Mouse (Mus musculus) hindbrain, embryonic 16.5 days (tissue): ENCODE measurements at regions not wholly inside any gene's neighbourhood (a gene's known extent, or its start where the extent isn't known, plus 50 kb on each side); places are given as distances from the start of the nearest gene placed in this dataset.

Experiments used
- ATAC-seq: fragments of 200-750 bp; cut with Nextera tagmentation; 2 replicates; pipeline ENCODE4 v1.8.0; 2017; ENCODE audit warnings: moderate TSS enrichment, moderate library complexity
- H3K27ac ChIP-seq: fragments of 300-500 bp; sonication (generic); 2 replicates; pipeline ENCODE4 v1.5.1; 2014; ENCODE audit warnings: low read depth, mild to moderate bottlenecking, control low read depth, low read length, moderate library complexity
- H3K27me3 ChIP-seq: fragments of 300-500 bp; sonication (generic); replicated peaks from 2 replicates; pipeline ENCODE4 v1.6.1; 2014; ENCODE audit warnings: low read length; ENCODE audit not compliant: control insufficient read depth, insufficient read depth
- H3K36me3 ChIP-seq: fragments of 300-500 bp; sonication (generic); 2 replicates; pipeline ENCODE4 v1.6.1; 2014; ENCODE audit warnings: mild to moderate bottlenecking, low read length, moderate library complexity, mixed read lengths; ENCODE audit not compliant: control insufficient read depth, insufficient read depth
- H3K4me1 ChIP-seq: fragments of 300-500 bp; sonication (generic); 2 replicates; pipeline ENCODE4 v1.6.1; 2014; ENCODE audit warnings: low read depth, low read length; ENCODE audit not compliant: control insufficient read depth, insufficient read depth
- H3K4me2 ChIP-seq: fragments of 300-500 bp; sonication (generic); 2 replicates; pipeline ENCODE4 v1.6.1; 2014; ENCODE audit warnings: mild to moderate bottlenecking, low read length, control low read depth, moderate library complexity
- H3K4me3 ChIP-seq: fragments of 300-500 bp; sonication (generic); 2 replicates; pipeline ENCODE4 v1.5.1; 2014; ENCODE audit warnings: mild to moderate bottlenecking, low read length, control low read depth, moderate library complexity
- H3K9ac ChIP-seq: fragments of 300-500 bp; sonication (generic); 2 replicates; pipeline ENCODE4 v1.6.1; 2014; ENCODE audit warnings: low read depth, mild to moderate bottlenecking, control low read depth, low read length, moderate library complexity
- H3K9me3 ChIP-seq: fragments of 300-500 bp; sonication (generic); 2 replicates; pipeline ENCODE4 v1.6.1; 2014; ENCODE audit warnings: mild to moderate bottlenecking, low read length, moderate library complexity; ENCODE audit not compliant: control insufficient read depth
- WGBS: fragments of 180-500 bp; shearing (Covaris S2); extraction: QIAGEN DNeasy Blood & Tissue Kit; methylation state at CpG from one replicate; pipeline ENCODE4 v1.1.7; 2014; 5-methylcytosine and 5-hydroxymethylcytosine counted together

DNA sequence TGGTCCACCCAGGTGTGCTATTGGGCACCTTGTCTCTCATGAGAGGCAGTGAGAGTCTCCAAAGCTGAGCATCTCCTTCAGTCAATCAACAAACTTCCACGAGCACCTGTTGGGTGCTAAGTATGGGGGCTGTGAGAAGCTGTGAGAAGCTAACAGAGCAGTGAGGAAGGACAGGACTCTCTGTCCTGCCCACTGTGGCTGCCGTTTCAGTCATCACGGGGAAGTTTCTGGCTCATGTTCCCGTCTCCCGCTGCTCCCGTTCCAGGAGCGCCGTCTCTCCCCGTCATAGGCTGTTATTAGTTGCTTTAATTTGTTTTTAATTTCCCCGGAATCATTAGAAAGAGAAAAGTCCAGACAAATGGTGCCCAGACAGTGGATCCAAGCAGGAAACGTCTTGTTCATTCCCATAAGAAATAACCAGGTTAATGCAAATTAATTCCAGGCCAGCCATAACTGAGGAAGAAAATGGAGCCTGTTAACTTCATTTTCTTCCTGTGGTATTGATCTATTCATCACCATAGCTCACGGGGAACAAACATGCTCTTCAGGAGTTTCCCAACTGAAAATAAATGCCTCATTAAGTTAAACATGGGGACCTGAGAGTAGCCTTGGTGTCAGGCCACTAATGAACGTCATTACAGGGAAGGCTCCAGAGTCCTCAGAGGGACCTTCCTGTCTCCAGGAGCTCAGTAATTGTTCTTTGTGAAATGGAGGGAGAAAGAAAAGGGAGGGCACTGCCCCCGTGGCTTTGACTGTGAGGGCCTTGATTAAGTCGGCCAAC, 70.3 kb downstream of the Matn1 start:
- 0 out of 2 replicates have a peak overlapping the region, but pooled peaks have one; percentile 3 for H3K27ac ChIP-seq
- peaks cover 8% of the 10 kb centered on the region for H3K4me1 ChIP-seq
- no peaks in the 10 kb centered on the region for H3K9me3 ChIP-seq
- no peaks in the 10 kb centered on the region for H3K36me3 ChIP-seq
- no peak overlapping the region for H3K9ac ChIP-seq
- no peak overlapping the region for H3K4me3 ChIP-seq
- no peaks in the 10 kb centered on the region for H3K27me3 ChIP-seq
- WGBS = 33% methylated on average over 15 of the region's 15 CpGs
- no peak overlapping the region for H3K4me2 ChIP-seq
- ATAC-seq = peak; percentile 81

- H3K9ac ChIP-seq = no peak overlapping the region
- peaks cover 8% of the 10 kb centered on the region for H3K4me1 ChIP-seq
- no peaks in the 10 kb centered on the region for H3K9me3 ChIP-seq
- no peaks in the 10 kb centered on the region for H3K27me3 ChIP-seq
- 22% methylated on average over 2 of the region's 2 CpGs for WGBS
- H3K4me2 ChIP-seq = no peak overlapping the region
- no peak overlapping the region for H3K27ac ChIP-seq
- H3K36me3 ChIP-seq = no peaks in the 10 kb centered on the region
- no peak overlapping the region for H3K4me3 ChIP-seq
- no peak for ATAC-seq
Observed at GRCm38 (mm10) chr4:131015156-131015555, 71.0 kb downstream of the Matn1 start.

DNA sequence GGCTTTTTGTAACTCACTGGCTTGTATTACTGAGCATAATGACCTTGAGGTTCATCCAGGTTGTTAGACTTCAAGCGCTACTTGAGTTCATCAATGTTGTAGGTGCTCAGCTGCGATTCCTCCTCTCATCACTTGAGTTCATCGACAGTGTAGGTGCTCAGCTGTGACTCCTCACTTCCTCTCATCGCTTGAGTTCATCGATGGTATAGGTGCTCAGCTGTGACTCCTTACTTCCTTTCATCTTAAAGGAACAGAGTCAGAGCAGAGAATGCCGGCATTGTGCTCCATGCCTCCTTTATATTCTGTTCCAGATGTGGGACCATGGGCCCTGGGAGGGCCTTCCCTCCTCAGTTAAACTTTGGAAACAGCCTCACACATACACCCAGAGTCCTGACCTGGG, 79.4 kb downstream of the Matn1 start:
- no peaks in the 10 kb centered on the region; the same call in 1 of the 2 replicates for H3K9me3 ChIP-seq
- 58% methylated on average over 6 of the region's 6 CpGs for WGBS

DNA sequence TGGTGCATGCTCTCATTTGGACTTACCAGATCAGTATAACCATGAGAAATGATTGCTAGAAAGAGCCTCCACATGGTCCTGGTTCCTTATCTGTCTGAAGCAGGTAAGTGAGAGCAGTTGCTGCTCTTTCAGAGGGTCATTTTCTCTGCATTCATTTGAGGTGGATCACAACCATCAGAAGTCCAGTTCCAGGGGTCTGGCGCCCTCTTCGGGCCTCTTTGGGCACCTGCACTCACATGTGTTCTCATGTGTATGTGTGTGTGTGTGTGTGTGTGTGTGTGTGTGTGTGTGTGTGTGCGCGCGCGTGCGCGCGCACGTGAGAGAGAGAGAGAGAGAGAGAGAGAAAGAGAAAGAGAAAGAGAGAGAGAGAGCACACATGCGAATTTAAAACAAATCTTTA, 92.1 kb downstream of the Matn1 start:
- Histone ChIP-seq H3K4me2 (no peak overlapping the region), H3K9ac (no peak overlapping the region), H3K4me1 (peaks cover 5% of the 10 kb centered on the region), H3K27me3 (no peaks in the 10 kb centered on the region), H3K36me3 (no peaks in the 10 kb centered on the region), H3K9me3 (no peaks in the 10 kb centered on the region), H3K4me3 (no peak overlapping the region), H3K27ac (no peak overlapping the region)
- no peak for ATAC-seq
- WGBS = 91% methylated on average over 11 of the region's 11 CpGs

More for the DNA sequence above, 79.4 kb downstream of the Matn1 start:
- H3K36me3 ChIP-seq = no peaks in the 10 kb centered on the region
- H3K4me3 ChIP-seq = no peak overlapping the region
- H3K4me1 ChIP-seq = no peaks in the 10 kb centered on the region
- no peaks in the 10 kb centered on the region for H3K27me3 ChIP-seq
- H3K4me2 ChIP-seq = no peak overlapping the region
- no peak for ATAC-seq
- no peak overlapping the region for H3K9ac ChIP-seq
- no peak overlapping the region for H3K27ac ChIP-seq

- H3K9me3 ChIP-seq = no peaks in the 10 kb centered on the region
- H3K4me1 ChIP-seq = peaks cover 5% of the 10 kb centered on the region
- no peaks in the 10 kb centered on the region for H3K36me3 ChIP-seq
- no peak overlapping the region for H3K4me3 ChIP-seq
- H3K9ac ChIP-seq = peak overlapping the region; percentile 17; the same call in 1 of the 2 replicates
- H3K27ac ChIP-seq = no peak overlapping the region
- no peak for ATAC-seq
- peak overlapping the region; percentile 20 for H3K4me2 ChIP-seq
- WGBS = 15% methylated on average over 6 of the region's 6 CpGs
- H3K27me3 ChIP-seq = no peaks in the 10 kb centered on the region
Observed at GRCm38 (mm10) chr4:131037179-131037578, 93.0 kb downstream of the Matn1 start.

GRCm38 (mm10) chr4:131039686-131040085, 95.5 kb downstream of the Matn1 start:
- Histone ChIP-seq H3K27me3 (no peaks in the 10 kb centered on the region), H3K9ac (no peak overlapping the region), H3K4me2 (no peak overlapping the region), H3K4me3 (no peak overlapping the region), H3K36me3 (no peaks in the 10 kb centered on the region), H3K9me3 (no peaks in the 10 kb centered on the region), H3K4me1 (peaks cover 5% of the 10 kb centered on the region), H3K27ac (no peak overlapping the region)
- WGBS = 64% methylated on average over 3 of the region's 3 CpGs
- ATAC-seq = no peak

DNA sequence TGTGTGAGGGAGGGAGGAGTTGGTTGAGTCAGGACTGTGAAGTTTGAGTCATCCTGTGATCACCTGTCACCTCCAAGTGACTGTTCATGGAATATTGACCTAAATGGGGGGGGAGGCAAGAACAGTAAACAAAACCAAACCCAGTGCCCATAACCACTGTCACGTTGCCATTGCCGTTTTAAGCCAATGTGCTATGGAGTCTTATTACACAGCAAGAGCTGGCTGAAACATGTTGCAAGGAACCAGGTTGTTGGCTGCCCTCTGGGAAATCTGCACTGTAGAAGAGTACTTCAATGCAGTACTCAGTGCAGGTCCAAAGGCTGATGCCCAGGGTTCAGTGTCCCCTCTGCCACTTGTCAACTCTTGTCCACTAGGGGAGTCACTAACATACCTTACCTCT, 97.0 kb downstream of the Matn1 start:
- Histone ChIP-seq H3K9me3 (no peaks in the 10 kb centered on the region), H3K27ac (no peak overlapping the region), H3K4me2 (no peak overlapping the region), H3K4me3 (no peak overlapping the region), H3K27me3 (no peaks in the 10 kb centered on the region), H3K4me1 (peaks cover 5% of the 10 kb centered on the region), H3K36me3 (no peaks in the 10 kb centered on the region), H3K9ac (no peak overlapping the region)
- no peak for ATAC-seq
- 89% methylated on average over 2 of the region's 2 CpGs for WGBS

GRCm38 (mm10) chr4:131046101-131046500, 101.9 kb downstream of the Matn1 start:
- WGBS = 41% methylated on average over 8 of the region's 8 CpGs

DNA sequence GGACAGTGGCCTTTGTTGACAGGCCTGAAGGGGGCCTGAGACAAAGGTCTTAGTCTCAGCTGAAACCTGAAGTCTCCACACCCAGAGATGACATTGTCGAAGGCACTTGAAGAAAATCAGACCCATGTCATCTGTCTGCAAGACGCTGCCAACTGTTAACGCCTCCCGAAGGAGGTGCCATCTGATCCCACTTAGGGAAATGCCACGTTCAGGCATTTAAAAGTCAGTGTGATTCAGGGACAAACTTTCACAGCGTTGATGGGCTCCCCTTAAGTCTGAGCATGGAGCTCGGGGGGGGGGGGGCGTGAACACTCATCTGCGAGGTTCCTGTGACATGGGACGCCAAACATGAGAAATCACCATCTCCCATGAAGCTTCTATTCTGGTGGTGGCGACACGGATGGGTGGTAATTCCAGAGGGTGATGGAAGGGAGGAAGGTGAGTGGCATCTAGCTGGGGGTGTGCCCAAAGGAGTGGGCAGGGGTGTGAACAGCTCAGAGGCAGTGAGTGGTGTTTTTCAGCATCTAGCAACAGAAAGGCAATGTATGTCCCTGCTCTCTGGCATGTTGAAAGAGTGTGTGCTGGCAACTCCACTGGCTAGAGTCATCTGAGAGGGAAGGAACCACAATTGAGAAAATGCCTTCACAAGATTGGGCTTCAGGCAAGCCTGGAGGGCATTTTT, 102.9 kb downstream of the Matn1 start:
- ATAC-seq = no peak
- Histone ChIP-seq H3K27me3 (no peaks in the 10 kb centered on the region), H3K4me3 (no peak overlapping the region), H3K4me2 (no peak overlapping the region), H3K4me1 (no peaks in the 10 kb centered on the region; the same call in 1 of the 2 replicates), H3K27ac (no peak overlapping the region), H3K9me3 (no peaks in the 10 kb centered on the region), H3K9ac (no peak overlapping the region), H3K36me3 (no peaks in the 10 kb centered on the region)
- 59% methylated on average over 12 of the region's 12 CpGs for WGBS

More at GRCm38 (mm10) chr4:131046101-131046500, 101.9 kb downstream of the Matn1 start:
- Histone ChIP-seq H3K27me3 (no peaks in the 10 kb centered on the region), H3K9me3 (no peaks in the 10 kb centered on the region), H3K4me1 (no peaks in the 10 kb centered on the region; the same call in 1 of the 2 replicates), H3K9ac (0 out of 2 replicates have a peak overlapping the region, but pooled peaks have one; percentile 27), H3K4me3 (no peak overlapping the region), H3K36me3 (no peaks in the 10 kb centered on the region), H3K27ac (no peak overlapping the region), H3K4me2 (no peak overlapping the region)
- no peak for ATAC-seq
